Mouse (Mus musculus) cerebellum, postnatal 36 days (tissue): ENCODE measurements around the gene Dusp3.
"Not testable (repeated sequence)": the region's sequence is repeated elsewhere in the genome, so short reads cannot be mapped to it uniquely, and the experiment has no call there.

Experiments used
- DNase-seq, 2 experiments: peaks; one replicate each; pipeline ENCODE4 v3.0.0; 2021 to 2022; ENCODE audit warnings: mixed read lengths in 2 of 2

Gene Dusp3

GRCm38 (mm10) chr11:102010140-102010539 lies 23.3 kb upstream of the Dusp3 start:
- DNase-seq, result peak; percentile 69 to 73

GRCm38 (mm10) chr11:102008954-102009637 lies 22.3 kb upstream of the Dusp3 start:
- no peak for DNase-seq

GRCm38 (mm10) chr11:102008372-102008771 lies 21.6 kb upstream of the Dusp3 start:
- DNase-seq, result no peak

- no peak for DNase-seq
Measured at GRCm38 (mm10) chr11:102006688-102007087, 19.9 kb upstream of the Dusp3 start.

GRCm38 (mm10) chr11:102006271-102006670 lies 19.5 kb upstream of the Dusp3 start:
- no peak for DNase-seq

- peak in 1 of 2 experiments; percentile 34 for DNase-seq
Measured at GRCm38 (mm10) chr11:102004251-102004650, 17.4 kb upstream of the Dusp3 start.

GRCm38 (mm10) chr11:101999466-101999865 lies 12.7 kb upstream of the Dusp3 start:
- no peak for DNase-seq

- DNase-seq, result no peak
Measured at GRCm38 (mm10) chr11:101998258-101998657, 11.4 kb upstream of the Dusp3 start.

GRCm38 (mm10) chr11:101995938-101996337 lies 9.1 kb upstream of the Dusp3 start:
- no peak for DNase-seq

GRCm38 (mm10) chr11:101994100-101994499 lies 7.3 kb upstream of the Dusp3 start:
- DNase-seq, result no peak

GRCm38 (mm10) chr11:101992411-101992810 lies 5.6 kb upstream of the Dusp3 start:
- DNase-seq, result no peak

- DNase-seq, result no peak
Measured at GRCm38 (mm10) chr11:101991813-101992212, 5.0 kb upstream of the Dusp3 start.

GRCm38 (mm10) chr11:101990244-101990643 lies 3.4 kb upstream of the Dusp3 start:
- DNase-seq, result no peak

GRCm38 (mm10) chr11:101985990-101986389 lies 823 bp downstream of the Dusp3 start:
- DNase-seq, result peak; percentile 89 to 94

GRCm38 (mm10) chr11:101985450-101985849 lies 1.4 kb downstream of the Dusp3 start:
- DNase-seq, result not testable (repeated sequence)

- DNase-seq, result peak; percentile 93 to 97
Measured at GRCm38 (mm10) chr11:101984054-101985025, 2.5 kb downstream of the Dusp3 start, which contains the start of gene Cfap97d1. Gene Cfap97d1, plus strand, starts transcription at chr11:101984279.

GRCm38 (mm10) chr11:101983431-101983921 lies 3.3 kb downstream of the Dusp3 start:
- DNase-seq, result no peak

- DNase-seq, result no peak
Measured at GRCm38 (mm10) chr11:101982981-101983411, 3.8 kb downstream of the Dusp3 start.

- DNase-seq, result no peak
Measured at GRCm38 (mm10) chr11:101981850-101982249, 5.0 kb downstream of the Dusp3 start.

GRCm38 (mm10) chr11:101980603-101981157 lies 6.1 kb downstream of the Dusp3 start:
- DNase-seq, result no peak

GRCm38 (mm10) chr11:101979140-101979539 lies 7.7 kb downstream of the Dusp3 start:
- peak in 1 of 2 experiments; percentile 28 for DNase-seq

GRCm38 (mm10) chr11:101976949-101977348 lies 9.9 kb downstream of the Dusp3 start:
- no peak for DNase-seq

- DNase-seq, result peak in 1 of 2 experiments; percentile 50
Measured at GRCm38 (mm10) chr11:101974923-101975322, 11.9 kb downstream of the Dusp3 start.
